Mouse (Mus musculus) urinary bladder, postnatal 14 days (tissue): ENCODE results near the gene BC035947.
A peak's percentile ranks its signal among the peaks of the same experiment; 100 is the strongest.
"Not testable (repeated sequence)": the region's sequence is repeated elsewhere in the genome, so short reads cannot be mapped to it uniquely, and the experiment has no call there.

Experiments
- DNase-seq: peaks from one replicate; pipeline ENCODE4 v3.0.0; 2021; ENCODE audit warnings: low spot score

BC035947 gene

DNA sequence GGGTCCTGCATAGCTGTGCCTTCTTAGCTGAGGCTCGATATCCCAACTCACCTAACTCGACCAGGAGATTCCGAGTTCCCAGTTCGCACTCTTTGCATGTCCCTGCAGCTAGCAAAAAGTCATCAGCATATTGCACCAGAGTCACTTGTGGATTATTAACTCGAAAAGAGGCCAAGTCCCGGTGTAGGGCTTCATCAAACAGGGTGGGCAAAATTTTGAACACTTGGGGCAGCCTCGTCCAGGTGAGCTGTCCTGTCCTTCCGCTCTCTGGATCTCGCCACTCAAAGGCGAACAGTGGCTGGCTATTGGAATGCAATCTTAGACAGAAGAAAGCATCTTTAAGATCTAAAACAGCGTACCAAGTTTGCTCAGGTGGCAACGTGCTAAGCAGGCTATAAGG lies 10.1 kb downstream of the BC035947 start:
- DNase-seq = not testable (repeated sequence)

DNA sequence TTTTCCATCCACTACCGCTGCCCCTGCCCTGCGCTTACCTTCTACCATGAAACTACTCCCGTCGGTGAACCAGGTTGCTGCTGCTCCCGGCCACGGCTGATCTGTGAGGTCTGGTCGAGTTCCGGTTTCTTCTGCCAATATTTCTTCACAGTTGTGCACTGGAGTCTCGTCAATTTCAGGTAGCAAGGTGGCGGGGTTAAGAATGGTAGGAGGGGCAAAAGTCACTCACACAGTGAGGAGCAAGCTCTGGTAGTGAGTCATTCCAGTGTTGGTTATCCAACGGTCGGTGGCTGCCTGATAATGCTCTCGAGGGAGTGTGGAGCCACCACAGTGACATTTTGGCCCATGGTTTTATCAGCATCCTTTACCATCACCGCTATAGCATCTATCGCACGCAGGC lies 10.9 kb downstream of the BC035947 start:
- no peak for DNase-seq

DNA sequence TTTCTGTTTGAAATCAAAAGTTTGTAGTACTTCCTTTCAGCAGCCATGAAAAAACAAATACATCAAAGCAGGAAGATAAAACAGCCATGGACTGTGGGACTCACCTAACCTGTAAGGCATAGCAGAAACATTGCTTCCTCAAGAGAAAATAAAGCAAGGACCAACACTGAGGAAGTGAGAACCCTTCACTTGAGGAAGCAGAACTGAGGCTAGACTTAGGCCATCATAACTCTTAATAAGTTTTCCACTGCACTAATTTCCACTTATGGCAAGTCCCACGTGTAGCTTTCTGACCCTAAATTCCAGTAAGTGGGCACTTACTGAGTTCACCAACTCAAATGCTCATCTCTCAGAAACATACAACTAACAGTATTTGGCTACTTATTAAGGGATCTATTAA lies 21.8 kb downstream of the BC035947 start:
- DNase-seq = no peak

DNA sequence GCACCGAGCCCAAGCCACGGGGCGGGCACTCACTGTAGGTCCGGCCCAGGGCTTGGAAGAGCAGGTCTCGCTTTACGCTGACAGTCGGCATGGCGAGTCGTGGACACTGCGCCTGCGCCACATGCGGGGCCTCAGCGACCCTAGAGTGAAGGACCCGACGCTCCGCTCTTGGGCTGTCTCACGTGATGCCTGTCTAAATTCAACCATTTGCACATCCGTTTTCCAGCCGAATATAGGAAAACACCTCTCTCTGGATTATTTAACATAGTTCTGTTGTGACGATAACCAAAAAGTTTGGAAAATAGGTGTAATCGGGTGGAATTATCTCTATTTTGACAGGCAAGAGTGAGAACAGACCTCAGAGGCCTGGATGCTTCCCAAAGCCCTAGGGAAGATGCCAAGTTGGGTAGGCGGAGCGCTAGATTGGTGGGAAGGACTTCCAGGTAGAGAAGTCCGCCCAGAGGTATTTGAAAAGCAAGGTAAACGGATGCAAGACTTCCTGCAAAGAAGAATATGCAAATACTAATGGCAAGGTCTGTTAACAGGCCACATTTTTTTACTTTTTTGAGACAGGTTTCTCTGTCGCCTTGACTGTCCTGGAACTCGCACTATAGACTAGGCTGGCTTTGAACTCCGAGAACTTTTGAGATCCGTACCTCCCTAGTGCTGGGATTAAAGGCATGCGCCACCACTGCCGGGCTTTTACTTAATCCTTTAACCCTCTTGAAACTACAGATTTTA lies 23.0 kb downstream of the BC035947 start, which contains the start of gene Farsb:
Gene Farsb (minus strand): TSS at position 146 of the 741 bp plus-strand sequence.
- peak; percentile 91 for DNase-seq

DNA sequence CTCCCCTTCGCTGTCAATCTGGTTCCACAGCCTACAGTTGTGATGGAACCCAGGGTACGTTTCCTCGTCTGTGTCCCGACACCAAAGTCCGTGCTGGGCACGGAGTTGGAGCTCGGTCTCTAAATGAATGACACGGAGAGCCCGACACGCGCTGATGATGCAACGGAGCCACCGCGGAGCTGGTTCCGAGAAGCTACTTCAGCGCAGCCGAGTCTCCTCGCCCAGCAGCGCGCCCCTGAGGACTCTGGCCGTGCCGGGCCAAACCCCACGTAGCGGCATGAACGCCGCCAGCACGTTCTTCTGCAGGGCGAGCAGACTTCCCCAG lies 23.6 kb downstream of the BC035947 start:
- no peak for DNase-seq

DNA sequence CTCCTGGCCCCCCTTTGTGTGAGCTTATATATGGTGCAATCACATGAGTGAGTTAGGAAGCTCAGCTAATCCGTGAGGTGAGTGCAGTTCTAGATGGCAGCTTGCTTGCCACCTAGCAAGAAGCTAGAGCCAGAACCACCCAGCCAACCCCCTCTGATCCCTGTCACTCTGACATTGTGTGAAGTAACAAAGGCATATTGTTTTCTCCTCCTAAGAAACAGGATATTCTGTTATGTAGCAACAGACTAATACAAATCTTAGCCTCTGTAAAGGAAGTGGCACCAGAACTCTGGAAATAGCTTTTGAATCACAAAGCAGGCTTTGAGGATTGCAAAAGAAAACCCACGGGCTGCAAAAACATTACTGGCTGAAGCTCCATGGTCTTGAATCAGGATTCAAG lies 27.6 kb downstream of the BC035947 start:
- no peak for DNase-seq

DNA sequence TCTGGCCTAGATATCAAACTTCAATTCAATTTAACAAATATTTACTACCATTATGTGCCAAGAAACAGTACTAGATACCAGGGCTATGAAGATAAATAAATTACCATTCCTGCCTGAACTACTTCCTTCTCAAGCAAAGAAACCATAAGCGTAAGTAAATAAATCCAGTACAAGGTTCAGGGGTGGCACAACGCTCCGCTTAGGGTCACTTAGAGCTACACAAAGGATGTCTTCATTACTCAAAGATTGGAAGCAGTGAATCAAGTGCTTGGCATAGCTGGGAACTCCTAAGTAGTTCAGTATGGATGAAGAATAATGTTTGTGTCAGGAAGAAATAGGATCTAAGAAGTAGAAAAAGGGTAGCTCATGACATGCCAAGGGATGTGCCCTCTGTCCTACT lies 28.5 kb downstream of the BC035947 start:
- DNase-seq = no peak

DNA sequence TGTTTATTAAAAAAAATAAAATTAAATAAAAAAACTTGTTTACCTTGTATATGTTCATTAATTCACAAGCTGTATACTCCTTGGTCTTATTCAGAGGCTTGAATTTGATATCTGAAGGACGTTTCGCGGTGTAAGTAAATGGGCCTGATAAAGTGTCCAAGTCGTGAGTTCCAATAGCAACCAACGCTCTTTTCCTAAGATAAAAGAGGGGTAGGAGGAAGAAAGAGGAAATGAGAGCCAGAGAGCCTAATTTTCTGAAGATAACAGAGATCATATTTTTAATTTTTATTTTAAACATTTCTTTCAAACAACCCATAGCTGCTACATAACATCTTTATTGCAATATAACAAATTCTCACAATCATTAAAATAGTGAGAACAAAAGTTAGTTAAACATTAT lies 39.5 kb downstream of the BC035947 start:
- no peak for DNase-seq

DNA sequence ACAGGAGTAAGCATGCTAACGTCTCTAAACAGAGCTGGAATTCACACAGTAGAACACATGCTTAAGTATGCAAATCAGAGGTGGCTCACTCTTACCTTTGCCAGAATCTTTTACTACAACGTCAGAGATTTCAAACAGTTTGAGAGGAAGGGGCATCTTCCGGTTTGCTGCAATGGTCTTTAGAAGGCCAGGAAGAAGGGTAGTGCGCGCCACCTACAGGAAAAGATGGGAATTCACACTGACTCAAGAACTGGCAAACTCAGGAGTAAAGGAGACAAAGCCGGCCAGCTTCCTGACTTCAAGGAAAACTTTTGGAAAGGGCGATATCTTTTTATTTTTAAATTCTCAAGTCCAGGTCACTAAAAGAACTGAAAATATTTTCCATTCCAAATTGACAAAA lies 57.3 kb downstream of the BC035947 start:
- peak; percentile 14 for DNase-seq

DNA sequence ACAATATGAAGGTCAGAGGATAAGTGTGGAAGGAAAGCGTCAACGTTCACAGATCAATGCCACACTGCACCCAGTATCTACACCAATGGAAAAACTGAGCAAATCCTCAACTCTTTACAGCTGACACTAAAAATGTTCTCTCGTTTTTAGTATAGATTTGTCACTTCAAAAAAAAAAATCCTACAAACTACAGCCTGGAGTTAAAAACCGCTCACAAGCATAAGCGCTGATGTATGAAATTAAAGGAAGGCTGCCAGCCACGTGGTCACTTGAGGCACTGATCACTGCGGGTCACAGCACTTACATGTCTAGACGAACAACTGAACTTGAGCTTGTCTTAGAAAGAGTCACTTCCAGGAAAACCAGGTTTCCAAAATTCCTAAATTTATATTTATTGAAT lies 58.1 kb downstream of the BC035947 start:
- DNase-seq = no peak

DNA sequence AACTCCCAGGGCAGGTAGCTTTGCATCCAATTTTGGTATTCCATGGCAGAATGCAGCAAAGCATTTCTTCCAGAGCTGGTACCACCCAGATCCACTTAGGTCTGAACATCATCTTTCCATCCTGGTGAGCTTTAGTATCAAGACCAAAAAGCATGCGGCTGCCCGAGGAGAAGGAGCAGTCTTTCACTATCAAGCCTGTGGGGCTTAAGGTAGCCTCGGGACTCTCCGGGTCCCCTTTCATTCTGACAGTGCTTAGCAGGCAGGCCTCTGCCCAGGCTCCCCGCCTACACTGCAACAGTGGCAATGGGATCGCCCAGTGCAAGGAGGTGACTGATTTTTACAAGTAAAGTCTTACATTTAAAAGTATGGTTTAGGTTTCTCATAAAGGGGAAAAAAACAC lies 59.4 kb downstream of the BC035947 start:
- DNase-seq = no peak

DNA sequence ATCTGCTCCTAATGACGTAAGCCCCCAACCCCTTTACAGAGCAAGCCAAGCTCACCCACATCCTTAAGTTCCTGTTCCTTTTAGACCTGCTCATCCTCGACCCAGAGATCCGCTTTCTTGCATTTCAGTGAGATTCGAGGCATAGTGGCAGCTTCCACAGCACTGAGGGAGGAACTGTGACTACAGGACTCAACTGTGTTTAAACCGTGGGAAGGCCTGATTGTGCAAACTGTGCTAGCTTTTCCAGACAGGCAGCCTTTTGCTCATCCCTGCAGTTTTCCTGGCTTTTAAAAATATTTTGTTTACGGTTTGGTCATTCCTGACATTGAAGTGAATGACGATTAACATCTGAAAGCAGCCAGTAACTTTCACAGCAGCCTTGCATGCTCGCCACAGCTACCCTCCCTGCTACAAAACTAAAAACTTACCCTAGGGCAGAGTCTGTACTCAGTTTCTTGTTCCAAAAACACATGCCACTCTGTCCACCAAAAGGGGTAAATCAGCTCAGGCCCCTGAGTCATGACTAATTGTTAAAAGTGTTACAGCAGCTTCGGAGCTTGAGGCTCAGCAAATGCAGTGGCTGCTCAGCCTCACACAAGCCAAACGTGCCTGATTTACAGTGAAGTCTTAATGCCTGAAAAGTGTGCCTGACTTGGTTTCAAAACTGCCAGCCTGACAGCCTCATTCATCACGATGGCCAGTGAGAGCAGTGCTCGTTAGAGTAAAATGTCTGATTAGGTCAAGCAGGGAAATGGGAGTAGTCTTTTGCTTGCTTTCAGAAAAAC lies 60.7 kb downstream of the BC035947 start:
- DNase-seq = no peak

DNA sequence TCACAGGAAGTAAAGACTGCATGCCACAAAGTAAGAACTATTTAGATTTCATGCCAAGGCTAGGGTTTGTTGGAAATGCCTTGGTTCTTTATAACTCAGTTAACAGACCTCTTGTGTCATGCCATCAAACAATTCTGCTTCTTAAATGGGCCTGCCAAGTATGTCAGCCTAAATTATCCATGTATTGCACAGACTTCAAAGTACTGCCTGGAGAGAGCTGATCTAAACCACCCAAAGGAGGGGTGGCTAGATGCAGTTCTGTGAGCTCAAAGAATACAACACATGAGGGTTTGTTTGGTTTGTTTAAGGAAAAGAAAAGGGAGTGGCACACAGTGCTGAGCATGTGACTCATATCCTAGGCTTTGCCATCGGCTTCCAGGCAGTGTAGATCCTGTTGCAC lies 63.9 kb downstream of the BC035947 start:
- DNase-seq = no peak
